Mouse (Mus musculus): Measurements from ENCODE around the gene Vmn1r155. TPM values are rescaled to one million over a fixed set of nuclear protein-coding genes. Genes with fewer than 3 reads are reported as not detected.
"Not testable (repeated sequence)": the region's sequence is repeated elsewhere in the genome, so short reads cannot be mapped to it uniquely, and the experiment has no call there.

Vmn1r155 gene
- not detected in 2 replicates for polyA plus RNA-seq (2014; fragmentation: Nextera tagmentation; extraction: Ambion mirVana)

- no CpG with 5 or more reads among the region's 3 CpGs for WGBS
Measured at GRCm38 (mm10) chr7:22657718-22658117, at the start of gene Vmn1r155. Vmn1r155 (plus strand) TSS chr7:22658018.

GRCm38 (mm10) chr7:22692217-22692616, 34.4 kb downstream of the Vmn1r155 start, which contains the start of gene Gm8693:
Gm8693 (minus strand) TSS chr7:22692317.
- not testable (repeated sequence) for H3K4me1 ChIP-seq (ENCODE audit: control insufficient read depth, insufficient read depth, low read length); H3K4me3 ChIP-seq (ENCODE audit: low read depth, low read length); ATAC-seq (ENCODE audit: insufficient number of reproducible peaks, insufficient read depth, low FRiP score, low read depth); H3K27ac ChIP-seq (ENCODE audit: low read length); H3K36me3 ChIP-seq (ENCODE audit: control insufficient read depth, insufficient read depth, low read length); H3K27me3 ChIP-seq (ENCODE audit: control insufficient read depth, insufficient read depth, low read length); H3K4me2 ChIP-seq (replicated peaks; ENCODE audit: low read depth, low read length); H3K9me3 ChIP-seq (ENCODE audit: control insufficient read depth, low read depth, low read length); H3K9ac ChIP-seq (replicated peaks; ENCODE audit: low read depth, low read length)
- WGBS: no CpG with 5 or more reads among the region's 2 CpGs

More at GRCm38 (mm10) chr7:22657718-22658117, at the start of gene Vmn1r155:
- ATAC-seq (ENCODE audit: insufficient number of reproducible peaks, insufficient read depth, low FRiP score, low read depth); H3K9ac ChIP-seq (replicated peaks; ENCODE audit: low read depth, low read length); H3K36me3 ChIP-seq (ENCODE audit: control insufficient read depth, insufficient read depth, low read length); H3K9me3 ChIP-seq (ENCODE audit: control insufficient read depth, low read depth, low read length); H3K4me2 ChIP-seq (replicated peaks; ENCODE audit: low read depth, low read length); H3K4me1 ChIP-seq (ENCODE audit: control insufficient read depth, insufficient read depth, low read length); H3K27me3 ChIP-seq (ENCODE audit: control insufficient read depth, insufficient read depth, low read length); H3K27ac ChIP-seq (ENCODE audit: low read length); H3K4me3 ChIP-seq (ENCODE audit: low read depth, low read length): not testable (repeated sequence)

Other genes with a start within 250 kb of the Vmn1r155 start
- not detected in 2 replicates for gene Vmn1r148, start 244.4 kb upstream of the Vmn1r155 start, polyA plus RNA-seq (2014; fragmentation: Nextera tagmentation; extraction: Ambion mirVana)
- gene Vmn1r149, start 219.8 kb upstream of the Vmn1r155 start, polyA plus RNA-seq (2014; fragmentation: Nextera tagmentation; extraction: Ambion mirVana): not detected in 2 replicates
- gene Gm10665, start 193.9 kb upstream of the Vmn1r155 start, polyA plus RNA-seq (2014; fragmentation: Nextera tagmentation; extraction: Ambion mirVana): not detected in 2 replicates
- gene Vmn1r151, start 158.3 kb upstream of the Vmn1r155 start, polyA plus RNA-seq (2014; fragmentation: Nextera tagmentation; extraction: Ambion mirVana): not detected in 2 replicates
- not detected in 2 replicates for gene Vmn1r152, start 135.1 kb upstream of the Vmn1r155 start, polyA plus RNA-seq (2014; fragmentation: Nextera tagmentation; extraction: Ambion mirVana)
- not detected in 2 replicates for gene Gm8677, start 123.1 kb upstream of the Vmn1r155 start, polyA plus RNA-seq (2014; fragmentation: Nextera tagmentation; extraction: Ambion mirVana)
- not detected in 2 replicates for gene Gm4201, start 92.7 kb upstream of the Vmn1r155 start, polyA plus RNA-seq (2014; fragmentation: Nextera tagmentation; extraction: Ambion mirVana)
- gene Gm4565, start 69.9 kb upstream of the Vmn1r155 start, polyA plus RNA-seq (2014; fragmentation: Nextera tagmentation; extraction: Ambion mirVana): not detected in 2 replicates
- not detected in 2 replicates for gene Gm8693, start 34.3 kb downstream of the Vmn1r155 start, polyA plus RNA-seq (2014; fragmentation: Nextera tagmentation; extraction: Ambion mirVana)
- not detected in 2 replicates for gene Gm4567, start 61.7 kb downstream of the Vmn1r155 start, polyA plus RNA-seq (2014; fragmentation: Nextera tagmentation; extraction: Ambion mirVana)
- not detected in 2 replicates for gene Vmn1r157, start 103.7 kb downstream of the Vmn1r155 start, polyA plus RNA-seq (2014; fragmentation: Nextera tagmentation; extraction: Ambion mirVana)
- not detected in 2 replicates for gene Vmn1r158, start 132.8 kb downstream of the Vmn1r155 start, polyA plus RNA-seq (2014; fragmentation: Nextera tagmentation; extraction: Ambion mirVana)
- not detected in 2 replicates for gene Vmn1r159, start 185.6 kb downstream of the Vmn1r155 start, polyA plus RNA-seq (2014; fragmentation: Nextera tagmentation; extraction: Ambion mirVana)
- gene Vmn1r160, start 213.2 kb downstream of the Vmn1r155 start, polyA plus RNA-seq (2014; fragmentation: Nextera tagmentation; extraction: Ambion mirVana): not detected in 2 replicates

All from stomach, embryonic 14.5 days (tissue).